12 mouse cellular contexts compared by ENCODE assay signal in the genomic region with DNA sequence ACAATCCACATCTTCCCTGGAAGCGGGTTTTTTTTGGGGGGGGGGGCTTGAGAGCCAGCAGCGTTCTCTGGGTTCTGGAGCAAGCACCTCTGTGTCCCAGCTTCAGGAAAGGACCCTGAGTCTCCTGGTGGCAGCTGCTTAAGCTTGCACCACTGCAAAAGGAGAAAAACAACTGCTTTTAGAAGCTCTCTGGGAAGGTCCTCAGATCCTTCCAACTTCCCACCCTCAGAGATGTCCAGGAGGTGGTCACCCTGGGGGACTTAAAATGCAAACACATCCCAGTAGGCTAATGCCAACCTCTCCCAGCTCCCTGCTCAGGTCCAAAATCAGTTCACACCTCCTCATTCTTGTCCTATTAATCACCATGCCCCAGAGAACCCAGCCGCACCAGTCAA.
DNase-seq lines count a peak whose midpoint lies in the region; ATAC-seq lines count a peak whose summit lies in the region.
"Had no signal": no experiment of that assay in that cellular context is flagged by ENCODE, and none has a peak within 500 bp of the region (broad histone marks: within the 10 kb centered on the region; RNA-seq: fewer than 3 reads in every experiment).

No protein-coding gene starts in this region.

- 0 out of 2 replicates have a peak overlapping the region, but pooled peaks have one; percentile 4 for H3K27ac ChIP-seq in hindbrain, embryonic 13.5 days
- no peak overlapping the region for H3K27ac ChIP-seq in hindbrain, embryonic 14.5 days
- H3K27ac ChIP-seq in midbrain, embryonic 14.5 days (replicated peaks; ENCODE audit: low read depth, low read length) = no peak overlapping the region
- H3K27ac ChIP-seq in midbrain, embryonic 10.5 days (replicated peaks) = no peak overlapping the region
- peak overlapping the region; percentile 49; the same call in 1 of the 2 replicates for H3K27ac ChIP-seq in forebrain, embryonic 16.5 days (ENCODE audit: low read length)
- H3K27ac ChIP-seq in neural tube, embryonic 14.5 days (ENCODE audit: low read depth, low read length) = no peak overlapping the region
- no peak overlapping the region for H3K27ac ChIP-seq in heart, embryonic 12.5 days (ENCODE audit: poor library complexity, severe bottlenecking)
- H3K27ac ChIP-seq: liver, embryonic 14.5 days; midbrain, embryonic 12.5 days had no signal

- H3K4me1 ChIP-seq in hindbrain, embryonic 13.5 days (replicated peaks) = peaks cover 12% of the 10 kb centered on the region
- H3K4me1 ChIP-seq in hindbrain, embryonic 14.5 days (replicated peaks; ENCODE audit: control insufficient read depth, insufficient read depth, low read length) = peaks cover 9% of the 10 kb centered on the region; the same call in 1 of the 2 replicates
- H3K4me1 ChIP-seq in midbrain, embryonic 14.5 days (ENCODE audit: control insufficient read depth, insufficient read depth, low read length) = no peaks in the 10 kb centered on the region; the same call in 1 of the 2 replicates
- H3K4me1 ChIP-seq in midbrain, embryonic 10.5 days = peaks cover 6% of the 10 kb centered on the region; the same call in 1 of the 2 replicates
- H3K4me1 ChIP-seq in forebrain, embryonic 16.5 days (replicated peaks; ENCODE audit: control insufficient read depth, insufficient read depth, low read length) = peaks cover 13% of the 10 kb centered on the region
- peaks cover 8% of the 10 kb centered on the region for H3K4me1 ChIP-seq in neural tube, embryonic 14.5 days (ENCODE audit: control insufficient read depth, insufficient read depth, low read length)
- H3K4me1 ChIP-seq in heart, embryonic 12.5 days (replicated peaks) = no peaks in the 10 kb centered on the region

- DNase-seq in hindbrain, embryonic 14.5 days (ENCODE audit: low spot score) = no peak
- DNase-seq in midbrain, embryonic 14.5 days = no peak
- no peak for DNase-seq in midbrain, embryonic 10.5 days (ENCODE audit: low spot score)
- no peak for DNase-seq in left cerebral cortex, adult 9 months (ENCODE audit: low spot score in 2 of 2)
- DNase-seq: cerebellum, adult 2 months; thymus, adult 18-20 months had no signal

- H3K9me3 ChIP-seq in hindbrain, embryonic 13.5 days = no peaks in the 10 kb centered on the region
- no peaks in the 10 kb centered on the region for H3K9me3 ChIP-seq in hindbrain, embryonic 14.5 days (ENCODE audit: control insufficient read depth, low read length)
- H3K9me3 ChIP-seq in midbrain, embryonic 14.5 days (ENCODE audit: control insufficient read depth, low read length) = no peaks in the 10 kb centered on the region
- H3K9me3 ChIP-seq in midbrain, embryonic 10.5 days (replicated peaks) = no peaks in the 10 kb centered on the region
- H3K9me3 ChIP-seq in forebrain, embryonic 16.5 days (ENCODE audit: control insufficient read depth, low read length) = no peaks in the 10 kb centered on the region
- H3K9me3 ChIP-seq in neural tube, embryonic 14.5 days (ENCODE audit: control insufficient read depth, low read length) = no peaks in the 10 kb centered on the region
- H3K9me3 ChIP-seq in heart, embryonic 12.5 days (replicated peaks) = no peaks in the 10 kb centered on the region
- H3K9me3 ChIP-seq: midbrain, embryonic 12.5 days had no signal

- 0 out of 2 replicates have a peak overlapping the region, but pooled peaks have one; percentile 8 for H3K9ac ChIP-seq in hindbrain, embryonic 13.5 days
- H3K9ac ChIP-seq in hindbrain, embryonic 14.5 days = no peak overlapping the region
- no peak overlapping the region for H3K9ac ChIP-seq in midbrain, embryonic 14.5 days (replicated peaks; ENCODE audit: low read length)
- H3K9ac ChIP-seq in forebrain, embryonic 16.5 days (replicated peaks; ENCODE audit: low read depth, low read length) = no peak overlapping the region
- H3K9ac ChIP-seq in neural tube, embryonic 14.5 days (replicated peaks; ENCODE audit: low read depth, low read length) = no peak overlapping the region
- no peak overlapping the region for H3K9ac ChIP-seq in heart, embryonic 12.5 days
- H3K9ac ChIP-seq: liver, embryonic 14.5 days; midbrain, embryonic 12.5 days had no signal

- ATAC-seq in hindbrain, embryonic 13.5 days (ENCODE audit: low FRiP score) = no peak
- ATAC-seq in hindbrain, embryonic 14.5 days (ENCODE audit: low FRiP score) = no peak
- ATAC-seq in midbrain, embryonic 14.5 days (ENCODE audit: low FRiP score, low TSS enrichment) = no peak
- peak; percentile 41; the same call in 1 of the 2 replicates for ATAC-seq in forebrain, embryonic 16.5 days
- no peak for ATAC-seq in neural tube, embryonic 14.5 days (ENCODE audit: low read depth)
- ATAC-seq in heart, embryonic 12.5 days (ENCODE audit: insufficient number of reproducible peaks, low FRiP score) = no peak

- H3K27me3 ChIP-seq in hindbrain, embryonic 13.5 days = no peaks in the 10 kb centered on the region
- no peaks in the 10 kb centered on the region for H3K27me3 ChIP-seq in hindbrain, embryonic 14.5 days (ENCODE audit: control insufficient read depth, insufficient read depth, low read length)
- H3K27me3 ChIP-seq in midbrain, embryonic 14.5 days (ENCODE audit: control insufficient read depth, insufficient read depth, low read length) = no peaks in the 10 kb centered on the region
- no peaks in the 10 kb centered on the region for H3K27me3 ChIP-seq in midbrain, embryonic 10.5 days (ENCODE audit: low read depth, poor library complexity, severe bottlenecking)
- no peaks in the 10 kb centered on the region for H3K27me3 ChIP-seq in forebrain, embryonic 16.5 days (replicated peaks; ENCODE audit: control insufficient read depth, insufficient read depth, low read length)
- no peaks in the 10 kb centered on the region for H3K27me3 ChIP-seq in neural tube, embryonic 14.5 days (ENCODE audit: control insufficient read depth, insufficient read depth, low read length)
- H3K27me3 ChIP-seq in heart, embryonic 12.5 days (replicated peaks) = 0 out of 2 replicates have a peak, but pooled peaks cover 2% of the 10 kb centered on the region
- H3K27me3 ChIP-seq: midbrain, embryonic 12.5 days had no signal

- peak overlapping the region; percentile 30; the same call in 1 of the 2 replicates for H3K4me2 ChIP-seq in hindbrain, embryonic 13.5 days
- no peak overlapping the region for H3K4me2 ChIP-seq in hindbrain, embryonic 14.5 days (replicated peaks)
- 0 out of 2 replicates have a peak overlapping the region, but pooled peaks have one; percentile 7 for H3K4me2 ChIP-seq in midbrain, embryonic 14.5 days (ENCODE audit: low read length)
- no peak overlapping the region for H3K4me2 ChIP-seq in forebrain, embryonic 16.5 days (ENCODE audit: low read length)
- peak overlapping the region; percentile 32; the same call in 1 of the 2 replicates for H3K4me2 ChIP-seq in neural tube, embryonic 14.5 days (ENCODE audit: low read depth, low read length)
- H3K4me2 ChIP-seq in heart, embryonic 12.5 days = no peak overlapping the region
- H3K4me2 ChIP-seq: midbrain, embryonic 12.5 days had no signal

- 29% methylated on average over 3 of the region's 3 CpGs for WGBS in hindbrain, embryonic 13.5 days
- 35% methylated on average over 3 of the region's 3 CpGs for WGBS in hindbrain, embryonic 14.5 days
- 39% methylated on average over 3 of the region's 3 CpGs for WGBS in midbrain, embryonic 14.5 days
- WGBS in midbrain, embryonic 10.5 days = 40% methylated on average over 3 of the region's 3 CpGs
- WGBS in forebrain, embryonic 16.5 days = 47% methylated on average over 3 of the region's 3 CpGs
- WGBS in neural tube, embryonic 14.5 days = 1% methylated on average over 3 of the region's 3 CpGs
- 36% methylated on average over 3 of the region's 3 CpGs for WGBS in heart, embryonic 12.5 days

- no peak overlapping the region for H3K4me3 ChIP-seq in hindbrain, embryonic 13.5 days
- H3K4me3 ChIP-seq in hindbrain, embryonic 14.5 days (replicated peaks; ENCODE audit: low read length) = no peak overlapping the region
- no peak overlapping the region for H3K4me3 ChIP-seq in midbrain, embryonic 14.5 days (replicated peaks; ENCODE audit: low read depth, low read length)
- no peak overlapping the region for H3K4me3 ChIP-seq in midbrain, embryonic 10.5 days
- no peak overlapping the region for H3K4me3 ChIP-seq in forebrain, embryonic 16.5 days (replicated peaks; ENCODE audit: low read length)
- H3K4me3 ChIP-seq in neural tube, embryonic 14.5 days (ENCODE audit: low read depth, low read length) = no peak overlapping the region
- no peak overlapping the region for H3K4me3 ChIP-seq in heart, embryonic 12.5 days
- H3K4me3 ChIP-seq: midbrain, embryonic 12.5 days had no signal

- no peaks in the 10 kb centered on the region for H3K36me3 ChIP-seq in hindbrain, embryonic 13.5 days
- H3K36me3 ChIP-seq in hindbrain, embryonic 14.5 days (replicated peaks; ENCODE audit: control insufficient read depth, insufficient read depth) = no peaks in the 10 kb centered on the region
- H3K36me3 ChIP-seq in midbrain, embryonic 14.5 days (ENCODE audit: control insufficient read depth, insufficient read depth, low read length) = no peaks in the 10 kb centered on the region
- no peaks in the 10 kb centered on the region for H3K36me3 ChIP-seq in midbrain, embryonic 10.5 days
- H3K36me3 ChIP-seq in forebrain, embryonic 16.5 days (ENCODE audit: control insufficient read depth, insufficient read depth) = no peaks in the 10 kb centered on the region
- H3K36me3 ChIP-seq in neural tube, embryonic 14.5 days (ENCODE audit: control insufficient read depth, insufficient read depth, low read length) = no peaks in the 10 kb centered on the region
- no peaks in the 10 kb centered on the region for H3K36me3 ChIP-seq in heart, embryonic 12.5 days
- H3K36me3 ChIP-seq: midbrain, embryonic 12.5 days had no signal

Comparison
In these comparisons a context has a peak if more than half of its experiments do, and no peak if none do; other contexts are left out.
1. H3K27ac ChIP-seq: peak in hindbrain, embryonic 13.5 days (single experiment) and forebrain, embryonic 16.5 days (single experiment); none in hindbrain, embryonic 14.5 days (single experiment), midbrain, embryonic 14.5 days (single experiment), midbrain, embryonic 10.5 days (single experiment), neural tube, embryonic 14.5 days (single experiment) and heart, embryonic 12.5 days (single experiment).
2. H3K4me2 ChIP-seq: peak in hindbrain, embryonic 13.5 days (single experiment), midbrain, embryonic 14.5 days (single experiment) and neural tube, embryonic 14.5 days (single experiment); none in hindbrain, embryonic 14.5 days (single experiment), forebrain, embryonic 16.5 days (single experiment) and heart, embryonic 12.5 days (single experiment).